Mouse (Mus musculus): ENCODE results near the gene Sept10. TPM values are rescaled to one million over a fixed set of nuclear protein-coding genes. Genes with fewer than 3 reads are reported as not detected.

The Sept10 gene
- polyA plus RNA-seq, 1 experiment = 1.5 TPM

GRCm38 (mm10) chr10:59262979-59263378 lies 41.3 kb upstream of the Sept10 start:
- TF ChIP-seq CTCF (IDR thresholded peaks at IDR 0.05; ENCODE audit: extremely low read depth, insufficient read length, insufficient replicate concordance, low read depth, low read length) (no peak), POLR2A (IDR thresholded peaks at IDR 0.05; ENCODE audit: low read depth, low read length) (no peak)
- H3K27me3 ChIP-seq (ENCODE audit: control insufficient read depth, insufficient read depth, low read length) = no peaks in the 10 kb centered on the region
- H3K4me3 ChIP-seq (ENCODE audit: low read depth, low read length) = no peak overlapping the region
- no peak overlapping the region for H3K27ac ChIP-seq (ENCODE audit: insufficient read depth, low read depth, low read length)
- WGBS = 26% methylated on average over 7 of the region's 7 CpGs
- H3K4me1 ChIP-seq (ENCODE audit: control insufficient read depth, insufficient read depth, insufficient read length, low read length) = peaks cover 32% of the 10 kb centered on the region
- H3K36me3 ChIP-seq (ENCODE audit: control insufficient read depth, insufficient read depth, low read length) = no peaks in the 10 kb centered on the region

GRCm38 (mm10) chr10:59262021-59262420 lies 40.4 kb upstream of the Sept10 start:
- peaks cover 24% of the 10 kb centered on the region for H3K4me1 ChIP-seq (ENCODE audit: control insufficient read depth, insufficient read depth, insufficient read length, low read length)
- H3K27ac ChIP-seq (ENCODE audit: insufficient read depth, low read depth, low read length) = no peak overlapping the region
- no peaks in the 10 kb centered on the region for H3K27me3 ChIP-seq (ENCODE audit: control insufficient read depth, insufficient read depth, low read length)
- 12% methylated on average over 1 of the region's 1 CpGs for WGBS
- no peak for TF ChIP-seq POLR2A (IDR thresholded peaks at IDR 0.05; ENCODE audit: low read depth, low read length)
- TF ChIP-seq CTCF (IDR thresholded peaks at IDR 0.05; ENCODE audit: extremely low read depth, insufficient read length, insufficient replicate concordance, low read depth, low read length) = no peak
- no peaks in the 10 kb centered on the region for H3K36me3 ChIP-seq (ENCODE audit: control insufficient read depth, insufficient read depth, low read length)
- H3K4me3 ChIP-seq (ENCODE audit: low read depth, low read length) = no peak overlapping the region

DNA sequence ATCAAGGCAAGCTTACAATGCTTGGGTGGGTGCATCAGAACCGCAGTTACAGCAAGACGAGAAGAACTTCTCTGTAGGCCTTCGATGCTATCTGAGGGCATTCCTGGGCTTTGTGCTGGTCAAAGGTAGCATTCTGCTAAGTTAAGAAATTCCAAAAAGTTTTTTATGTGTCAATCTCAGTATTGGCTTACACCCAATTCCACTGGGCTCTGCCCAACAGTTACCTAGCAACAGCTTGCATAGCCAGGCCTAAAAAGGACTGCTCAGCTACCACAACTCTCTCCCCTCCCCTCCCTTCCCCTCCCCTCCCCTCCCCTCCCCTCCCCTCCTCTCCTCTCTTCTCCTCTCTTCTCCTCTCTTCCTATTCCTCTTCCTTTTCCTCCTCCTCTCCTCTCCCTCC lies 40.0 kb upstream of the Sept10 start:
- WGBS = 46% methylated on average over 3 of the region's 3 CpGs
- Histone ChIP-seq H3K27ac (ENCODE audit: insufficient read depth, low read depth, low read length) (no peak overlapping the region), H3K4me3 (ENCODE audit: low read depth, low read length) (no peak overlapping the region), H3K4me1 (ENCODE audit: control insufficient read depth, insufficient read depth, insufficient read length, low read length) (peaks cover 24% of the 10 kb centered on the region), H3K27me3 (ENCODE audit: control insufficient read depth, insufficient read depth, low read length) (no peaks in the 10 kb centered on the region), H3K36me3 (ENCODE audit: control insufficient read depth, insufficient read depth, low read length) (no peaks in the 10 kb centered on the region)
- TF ChIP-seq CTCF (IDR thresholded peaks at IDR 0.05; ENCODE audit: extremely low read depth, insufficient read length, insufficient replicate concordance, low read depth, low read length) = no peak
- no peak for TF ChIP-seq POLR2A (IDR thresholded peaks at IDR 0.05; ENCODE audit: low read depth, low read length)

GRCm38 (mm10) chr10:59259572-59259971 lies 37.9 kb upstream of the Sept10 start:
- TF ChIP-seq POLR2A (IDR thresholded peaks at IDR 0.05; ENCODE audit: low read depth, low read length) (no peak), CTCF (IDR thresholded peaks at IDR 0.05; ENCODE audit: extremely low read depth, insufficient read length, insufficient replicate concordance, low read depth, low read length) (no peak)
- H3K27me3 ChIP-seq (ENCODE audit: control insufficient read depth, insufficient read depth, low read length) = no peaks in the 10 kb centered on the region
- H3K27ac ChIP-seq (ENCODE audit: insufficient read depth, low read depth, low read length) = no peak overlapping the region
- WGBS = 64% methylated on average over 6 of the region's 6 CpGs
- no peaks in the 10 kb centered on the region for H3K36me3 ChIP-seq (ENCODE audit: control insufficient read depth, insufficient read depth, low read length)
- H3K4me3 ChIP-seq (ENCODE audit: low read depth, low read length) = no peak overlapping the region
- H3K4me1 ChIP-seq (ENCODE audit: control insufficient read depth, insufficient read depth, insufficient read length, low read length) = peaks cover 17% of the 10 kb centered on the region; the same call in 1 of the 2 replicates

GRCm38 (mm10) chr10:59256533-59256932 lies 34.9 kb upstream of the Sept10 start:
- Histone ChIP-seq H3K27ac (ENCODE audit: insufficient read depth, low read depth, low read length) (no peak overlapping the region), H3K36me3 (ENCODE audit: control insufficient read depth, insufficient read depth, low read length) (no peaks in the 10 kb centered on the region), H3K4me3 (ENCODE audit: low read depth, low read length) (no peak overlapping the region), H3K4me1 (ENCODE audit: control insufficient read depth, insufficient read depth, insufficient read length, low read length) (peaks cover 11% of the 10 kb centered on the region; the same call in 1 of the 2 replicates), H3K27me3 (ENCODE audit: control insufficient read depth, insufficient read depth, low read length) (no peaks in the 10 kb centered on the region)
- TF ChIP-seq CTCF (IDR thresholded peaks at IDR 0.05; ENCODE audit: extremely low read depth, insufficient read length, insufficient replicate concordance, low read depth, low read length) (no peak), POLR2A (IDR thresholded peaks at IDR 0.05; ENCODE audit: low read depth, low read length) (no peak)
- 93% methylated on average over 2 of the region's 2 CpGs for WGBS

GRCm38 (mm10) chr10:59253541-59254079 lies 32.0 kb upstream of the Sept10 start:
- no peak overlapping the region for H3K4me3 ChIP-seq (ENCODE audit: low read depth, low read length)
- TF ChIP-seq CTCF (IDR thresholded peaks at IDR 0.05; ENCODE audit: extremely low read depth, insufficient read length, insufficient replicate concordance, low read depth, low read length) (no peak), POLR2A (IDR thresholded peaks at IDR 0.05; ENCODE audit: low read depth, low read length) (no peak)
- 84% methylated on average over 8 of the region's 8 CpGs for WGBS
- H3K4me1 ChIP-seq (ENCODE audit: control insufficient read depth, insufficient read depth, insufficient read length, low read length) = peaks cover 12% of the 10 kb centered on the region; the same call in 1 of the 2 replicates
- H3K36me3 ChIP-seq (ENCODE audit: control insufficient read depth, insufficient read depth, low read length) = no peaks in the 10 kb centered on the region
- H3K27me3 ChIP-seq (ENCODE audit: control insufficient read depth, insufficient read depth, low read length) = no peaks in the 10 kb centered on the region
- no peak overlapping the region for H3K27ac ChIP-seq (ENCODE audit: insufficient read depth, low read depth, low read length)

DNA sequence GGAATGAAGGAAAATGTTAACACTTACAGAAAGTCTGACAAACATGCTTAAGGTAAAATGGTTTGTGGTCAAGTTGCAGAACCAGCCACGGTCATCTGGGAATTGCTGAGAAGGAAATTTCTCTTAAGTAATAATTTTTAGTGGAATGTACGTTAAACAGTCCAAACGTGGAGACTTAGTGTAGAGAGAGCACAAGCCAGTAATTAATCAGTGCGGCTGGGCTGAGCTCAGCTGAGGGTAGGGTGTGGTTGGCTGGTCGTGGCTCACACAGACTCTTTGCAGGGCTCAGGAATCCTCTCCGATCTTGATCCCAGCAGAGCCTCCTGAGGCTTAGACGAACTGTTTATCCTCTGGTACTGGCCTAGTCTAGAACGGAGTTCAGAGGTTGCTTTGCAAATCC lies 30.7 kb upstream of the Sept10 start:
- no peaks in the 10 kb centered on the region for H3K27me3 ChIP-seq (ENCODE audit: control insufficient read depth, insufficient read depth, low read length)

More for the DNA sequence above, 30.7 kb upstream of the Sept10 start:
- Histone ChIP-seq H3K4me1 (ENCODE audit: control insufficient read depth, insufficient read depth, insufficient read length, low read length) (peaks cover 12% of the 10 kb centered on the region; the same call in 1 of the 2 replicates), H3K27ac (ENCODE audit: insufficient read depth, low read depth, low read length) (no peak overlapping the region), H3K36me3 (ENCODE audit: control insufficient read depth, insufficient read depth, low read length) (no peaks in the 10 kb centered on the region), H3K4me3 (ENCODE audit: low read depth, low read length) (no peak overlapping the region)
- TF ChIP-seq CTCF (IDR thresholded peaks at IDR 0.05; ENCODE audit: extremely low read depth, insufficient read length, insufficient replicate concordance, low read depth, low read length) (no peak), POLR2A (IDR thresholded peaks at IDR 0.05; ENCODE audit: low read depth, low read length) (no peak)
- WGBS = 21% methylated on average over 8 of the region's 8 CpGs
